Mouse (Mus musculus) ES-Bruce4 (cell line): ENCODE results near the gene Gm15217. TPM values are rescaled to one million over a fixed set of nuclear protein-coding genes. Genes with fewer than 3 reads are reported as not detected.

Source experiments
- H3K27ac ChIP-seq: 2 replicates; pipeline ENCODE4 v1.5.1; 2012; ENCODE audit warnings: low read length, inconsistent platforms; ENCODE audit not compliant: insufficient read depth
- H3K27me3 ChIP-seq: 2 replicates; pipeline ENCODE4 v1.6.1; 2012; ENCODE audit warnings: mild to moderate bottlenecking, low read length, inconsistent platforms; ENCODE audit not compliant: control insufficient read depth, poor library complexity, insufficient read depth, severe bottlenecking
- H3K36me3 ChIP-seq: 2 replicates; pipeline ENCODE4 v1.6.1; 2012; ENCODE audit warnings: inconsistent platforms, mild to moderate bottlenecking, low read length, moderate library complexity; ENCODE audit not compliant: control insufficient read depth, poor library complexity, insufficient read depth, severe bottlenecking
- H3K4me1 ChIP-seq: one replicate; pipeline ENCODE4 v1.8.1; 2011; ENCODE audit warnings: low read length; ENCODE audit not compliant: control insufficient read depth, insufficient read depth
- H3K4me3 ChIP-seq: 2 replicates; pipeline ENCODE4 v1.5.1; 2011; ENCODE audit warnings: low read depth, mild to moderate bottlenecking, low read length
- H3K9ac ChIP-seq: 2 replicates; pipeline ENCODE4 v1.6.1; 2012; ENCODE audit warnings: low read depth, mild to moderate bottlenecking, inconsistent platforms; ENCODE audit not compliant: poor library complexity, severe bottlenecking
- H3K9me3 ChIP-seq: replicated peaks from 2 replicates; pipeline ENCODE4 v1.6.1; 2012; ENCODE audit warnings: mild to moderate bottlenecking, low read length, inconsistent platforms; ENCODE audit not compliant: control insufficient read depth, poor library complexity, insufficient read depth, severe bottlenecking
- CTCF ChIP-seq: IDR thresholded peaks from one replicate; pipeline ENCODE4 v1.8.1; 2011; ENCODE audit warnings: low read depth, low read length
- EP300 ChIP-seq: IDR thresholded peaks from 2 replicates; pipeline ENCODE4 v1.6.1; 2011; ENCODE audit warnings: low read depth, low read length; ENCODE audit not compliant: insufficient read depth
- POLR2A ChIP-seq: IDR thresholded peaks from one replicate; pipeline ENCODE4 v1.8.1; 2011; ENCODE audit warnings: low read length; ENCODE audit not compliant: insufficient read depth
- polyA plus RNA-seq: library from polyadenylated mRNA; stranded (reverse); fragments of >200 nt; gene quantifications from 2 replicates; pipeline ENCODE4 v1.2.4, GENCODE M21; 2011; ENCODE audit warnings: low read depth; ENCODE audit not compliant: missing spikeins, insufficient read depth, insufficient read length

The Gm15217 gene
- polyA plus RNA-seq, 1 experiment = not detected

DNA sequence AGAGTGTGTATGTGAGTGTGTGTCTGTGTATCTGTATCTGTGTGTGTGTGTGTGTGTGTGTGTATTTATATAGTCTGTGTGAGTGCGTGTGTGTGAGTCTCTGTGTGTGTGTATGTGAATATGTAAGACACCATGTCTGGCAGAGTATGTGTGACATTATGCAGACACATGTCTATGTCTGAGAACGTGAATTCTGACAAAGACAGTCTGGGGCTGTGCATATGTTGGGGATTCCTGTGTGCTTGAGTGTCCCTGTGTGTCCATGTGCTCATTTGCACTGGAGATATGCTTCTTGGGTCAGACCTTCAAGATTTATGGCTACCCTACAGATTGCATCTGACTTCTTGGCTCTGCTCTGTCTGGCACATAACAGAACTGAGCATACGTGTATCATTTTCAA, 42.6 kb downstream of the Gm15217 start:
- no peak for TF ChIP-seq CTCF
- no peak for TF ChIP-seq EP300
- TF ChIP-seq POLR2A = no peak
- H3K4me1 ChIP-seq = peaks cover 2% of the 10 kb centered on the region

DNA sequence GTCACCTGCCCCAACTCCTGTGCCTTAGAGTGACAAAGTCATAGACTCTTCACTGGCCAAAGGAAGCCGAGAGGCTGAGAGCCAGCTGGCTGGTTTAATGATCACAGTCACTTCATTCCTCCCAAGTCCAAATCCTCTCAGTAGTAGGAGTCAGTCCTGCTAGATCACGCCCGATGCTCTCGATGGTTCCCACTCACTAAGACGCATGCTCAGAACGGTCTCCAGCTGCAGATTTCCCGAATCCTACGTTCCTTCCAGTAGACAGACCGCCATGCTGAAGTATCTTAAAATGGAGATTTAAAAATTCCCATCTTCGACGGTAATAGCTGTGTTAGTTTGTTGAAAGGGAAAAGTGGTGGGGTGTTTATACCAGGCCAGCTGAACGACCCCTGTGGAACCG, 48.0 kb downstream of the Gm15217 start:
- H3K9ac ChIP-seq = no peak overlapping the region

More for the DNA sequence above, 42.6 kb downstream of the Gm15217 start:
- no peak overlapping the region for H3K4me3 ChIP-seq
- H3K27me3 ChIP-seq = no peaks in the 10 kb centered on the region
- H3K9ac ChIP-seq = no peak overlapping the region
- H3K36me3 ChIP-seq = no peaks in the 10 kb centered on the region
- H3K9me3 ChIP-seq = no peaks in the 10 kb centered on the region
- no peak overlapping the region for H3K27ac ChIP-seq

DNA sequence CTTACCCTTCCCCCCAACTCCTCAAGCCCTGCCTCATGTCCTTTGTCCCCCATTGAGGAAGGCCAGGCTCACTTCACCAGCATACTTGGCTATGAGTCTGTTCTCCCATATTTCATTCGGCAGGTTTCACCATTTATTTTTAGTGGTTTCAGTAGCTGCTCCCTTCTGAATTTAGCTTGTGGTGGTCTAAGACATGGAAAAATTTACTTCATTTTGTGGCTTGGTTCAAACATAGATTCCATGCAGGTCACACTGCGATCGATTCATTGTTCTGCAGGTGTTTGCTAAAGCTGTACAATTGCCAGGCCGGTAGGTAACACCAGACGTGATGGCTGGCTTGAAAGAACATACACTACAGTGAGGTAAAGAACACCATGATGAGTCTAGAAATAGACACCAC, 51.0 kb downstream of the Gm15217 start:
- Histone ChIP-seq H3K36me3 (no peaks in the 10 kb centered on the region), H3K27me3 (no peaks in the 10 kb centered on the region), H3K4me3 (no peak overlapping the region), H3K4me1 (no peaks in the 10 kb centered on the region), H3K9ac (no peak overlapping the region), H3K27ac (no peak overlapping the region), H3K9me3 (no peaks in the 10 kb centered on the region)
- TF ChIP-seq POLR2A = no peak
- TF ChIP-seq EP300 = no peak
- no peak for TF ChIP-seq CTCF

More for the DNA sequence above, 48.0 kb downstream of the Gm15217 start:
- Histone ChIP-seq H3K4me1 (no peaks in the 10 kb centered on the region), H3K9me3 (no peaks in the 10 kb centered on the region), H3K27ac (no peak overlapping the region), H3K27me3 (no peaks in the 10 kb centered on the region), H3K36me3 (no peaks in the 10 kb centered on the region), H3K4me3 (no peak overlapping the region)
- TF ChIP-seq POLR2A (no peak), EP300 (no peak), CTCF (no peak)

Other genes starting within 250 kb of the Gm15217 start
- 22.0 and 27.9 TPM in 2 replicates for gene Bmp4, start 11.3 kb downstream of the Gm15217 start, polyA plus RNA-seq